Mouse (Mus musculus) E14TG2a.4 (cell line): ENCODE data around the gene Gcgr.

Experiments used
- CTCF ChIP-seq: conservative IDR thresholded peaks from 2 replicates; pipeline ENCODE4 v1.5.1; 2014; ENCODE audit warnings: low read length
- NANOG ChIP-seq: IDR thresholded peaks from 2 replicates; pipeline ENCODE4 v1.6.1; 2014; ENCODE audit warnings: borderline replicate concordance, low read length, mixed read lengths
- POU5F1 ChIP-seq: IDR thresholded peaks from 2 replicates; pipeline ENCODE4 v1.6.1; 2014; ENCODE audit warnings: low read length, borderline replicate concordance

- TF ChIP-seq CTCF: no peak
- no peak for TF ChIP-seq NANOG
- TF ChIP-seq POU5F1: no peak
Measured at GRCm38 (mm10) chr11:120528903-120529302, 1.6 kb upstream of the Gcgr start.
